Mouse (Mus musculus) layer of hippocampus, postnatal 25 days (tissue): ENCODE results near the gene Cisd3. TPM values are rescaled to one million over a fixed set of nuclear protein-coding genes. Genes with fewer than 3 reads are reported as not detected.

ENCODE experiments used
- DNase-seq, 2 experiments: peaks; one replicate each; pipeline ENCODE4 v3.0.0; 2022; ENCODE audit warnings: mixed read lengths in 2 of 2, low spot score in 1 of 2; ENCODE audit errors: extremely low spot score in 1 of 2
- microRNA-seq, 2 experiments: library from miRNA; unstranded; fragments of <30 nt; microRNA quantifications; one replicate each; pipeline ENCODE4 v1.2.0; 2021
- total RNA-seq, 2 experiments: library from RNA; stranded (reverse); gene quantifications; 2 replicates each; pipeline ENCODE4 v1.2.3; 2021

The Cisd3 gene
- total RNA-seq, 2 experiments from 2014 or later: 47.0 to 55.1 TPM

DNA sequence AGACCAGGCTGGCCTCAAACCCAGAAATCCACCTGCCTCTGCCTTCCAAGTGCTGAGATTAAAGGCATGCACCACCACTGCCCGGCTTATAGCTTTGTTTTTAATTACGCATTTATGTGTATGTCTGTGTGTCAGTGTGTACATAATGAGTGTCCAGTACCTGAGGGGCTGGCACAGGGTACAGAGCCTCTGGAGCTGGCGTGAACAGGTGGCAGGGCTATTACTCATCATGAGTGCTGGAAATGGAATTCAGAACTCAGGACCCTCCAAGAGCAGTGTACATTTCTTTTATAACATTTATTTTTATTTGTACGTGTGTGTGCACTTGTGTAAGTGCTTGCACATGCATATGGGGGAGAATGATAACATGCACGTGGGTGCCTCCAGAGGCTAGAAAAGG, 51.0 kb downstream of the Cisd3 start:
- no peak for DNase-seq

- no peak for DNase-seq
Observed at GRCm38 (mm10) chr11:97737600-97737999, 52.0 kb downstream of the Cisd3 start.

Small RNA genes lying within 50 kb of the gene (microRNA-seq; reads per million reads assigned to microRNA genes)
- 0.37 to 1.2 reads per million in 2 experiments for gene Gm24158
- 0 to 1.00 reads per million in 2 experiments for gene Mir6927

Other genes with a start within 250 kb of the Cisd3 start
- gene 4933428G20Rik, start 185.5 kb upstream of the Cisd3 start, total RNA-seq: under 1 TPM in 1 of 2 experiments, not detected in 1; 0.20 TPM
- gene Srcin1, start 109.6 kb upstream of the Cisd3 start, total RNA-seq: 100 to 1,000 TPM; 260 to 270 TPM
- 10 to 100 TPM; 28.8 to 34.3 TPM for gene Epop, start 56.1 kb upstream of the Cisd3 start, total RNA-seq
- gene Mllt6, start 22.4 kb upstream of the Cisd3 start, total RNA-seq: 100 to 1,000 TPM in 1 of 2 experiments, 10 to 100 TPM in 1; 88.5 to 105 TPM
- 10 to 100 TPM; 19.7 to 27.9 TPM for gene Pcgf2, start 14.7 kb downstream of the Cisd3 start, total RNA-seq
- gene Psmb3, start 17.6 kb downstream of the Cisd3 start, total RNA-seq: 100 to 1,000 TPM; 125 to 144 TPM
- 100 to 1,000 TPM; 104 to 105 TPM for gene Pip4k2b, start 58.9 kb downstream of the Cisd3 start, total RNA-seq
- gene Cwc25, start 80.7 kb downstream of the Cisd3 start, total RNA-seq: 10 to 100 TPM; 19.2 to 20.6 TPM
- 1 to 10 TPM in 1 of 2 experiments, under 1 TPM in 1; 0.63 to 1.3 TPM for gene 1700001P01Rik, start 90.1 kb downstream of the Cisd3 start, total RNA-seq
- gene Rpl23, start 96.6 kb downstream of the Cisd3 start, total RNA-seq: 100 to 1,000 TPM; 327 to 397 TPM
- 100 to 1,000 TPM; 102 to 114 TPM for gene Lasp1, start 113.2 kb downstream of the Cisd3 start, total RNA-seq
- 10 to 100 TPM; 66.2 to 71.6 TPM for gene B230217C12Rik, start 155.0 kb downstream of the Cisd3 start, total RNA-seq
- gene Fbxo47, start 198.3 kb downstream of the Cisd3 start, total RNA-seq: 1 to 10 TPM; 1.2 to 1.9 TPM